Mouse (Mus musculus) embryonic fibroblast, embryonic 13.5 days (primary cell): ENCODE results near the gene Ndufs8.

Experiments
- CTCF ChIP-seq: IDR thresholded peaks from 2 replicates; pipeline ENCODE4 v1.5.1; 2011; ENCODE audit warnings: mild to moderate bottlenecking, control low read depth, low read length, moderate library complexity, borderline replicate concordance; ENCODE audit not compliant: insufficient read depth
- POLR2A ChIP-seq: IDR thresholded peaks from 2 replicates; pipeline ENCODE4 v1.6.1; 2011; ENCODE audit warnings: low read depth, mild to moderate bottlenecking, control low read depth, low read length, moderate library complexity

DNA sequence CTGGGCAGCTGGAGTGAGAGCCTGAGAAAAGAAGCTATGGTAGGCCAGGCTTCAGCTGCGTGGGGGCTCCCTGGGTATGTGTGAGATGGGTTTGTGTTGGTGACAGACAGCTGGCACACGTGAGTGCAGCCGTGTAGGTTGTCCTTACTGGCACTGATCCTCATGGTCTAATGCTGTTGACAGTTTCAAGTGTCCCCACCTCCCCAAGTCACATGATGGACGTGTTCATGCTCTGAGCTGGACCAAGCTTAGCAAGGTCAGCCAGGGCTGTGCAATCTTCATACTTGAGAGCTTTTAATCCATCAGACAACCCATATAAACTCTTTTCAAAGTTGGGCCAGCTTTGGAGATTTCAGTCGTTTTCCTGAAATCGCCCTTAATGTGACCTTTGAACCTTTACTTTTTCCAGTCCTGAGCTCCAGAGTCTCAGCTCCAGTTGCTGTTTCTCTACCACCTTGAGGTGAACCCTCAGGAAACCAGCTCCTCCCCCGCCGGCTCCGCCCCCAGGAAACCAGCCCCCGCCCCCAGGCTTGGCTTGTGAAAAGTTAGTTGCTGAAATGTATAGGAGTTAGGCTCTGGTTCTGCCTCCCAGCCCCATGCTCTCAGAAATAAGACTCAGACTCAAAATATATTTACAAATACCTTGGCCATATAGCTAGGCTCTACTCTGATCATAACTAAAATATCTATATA, 33.4 kb upstream of the Ndufs8 start:
- TF ChIP-seq CTCF (no peak), POLR2A (no peak)
